Mouse (Mus musculus) telencephalon, adult 2 months (tissue): ENCODE results near the gene Arhgef3.
"Not testable (repeated sequence)": the region's sequence is repeated elsewhere in the genome, so short reads cannot be mapped to it uniquely, and the experiment has no call there.

Experiments used
- DNase-seq: peaks from one replicate; pipeline ENCODE4 v3.0.0-alpha.2; 2011; ENCODE audit warnings: low read depth, low spot score

The Arhgef3 gene

GRCm38 (mm10) chr14:27231506-27231905 is 116.8 kb downstream of the Arhgef3 start:
- no peak for DNase-seq

- DNase-seq, result no peak
Measured at GRCm38 (mm10) chr14:27231974-27232780, 117.5 kb downstream of the Arhgef3 start.

GRCm38 (mm10) chr14:27233056-27233455 is 118.4 kb downstream of the Arhgef3 start:
- no peak for DNase-seq

GRCm38 (mm10) chr14:27233656-27234055 is 119.0 kb downstream of the Arhgef3 start:
- no peak for DNase-seq

DNA sequence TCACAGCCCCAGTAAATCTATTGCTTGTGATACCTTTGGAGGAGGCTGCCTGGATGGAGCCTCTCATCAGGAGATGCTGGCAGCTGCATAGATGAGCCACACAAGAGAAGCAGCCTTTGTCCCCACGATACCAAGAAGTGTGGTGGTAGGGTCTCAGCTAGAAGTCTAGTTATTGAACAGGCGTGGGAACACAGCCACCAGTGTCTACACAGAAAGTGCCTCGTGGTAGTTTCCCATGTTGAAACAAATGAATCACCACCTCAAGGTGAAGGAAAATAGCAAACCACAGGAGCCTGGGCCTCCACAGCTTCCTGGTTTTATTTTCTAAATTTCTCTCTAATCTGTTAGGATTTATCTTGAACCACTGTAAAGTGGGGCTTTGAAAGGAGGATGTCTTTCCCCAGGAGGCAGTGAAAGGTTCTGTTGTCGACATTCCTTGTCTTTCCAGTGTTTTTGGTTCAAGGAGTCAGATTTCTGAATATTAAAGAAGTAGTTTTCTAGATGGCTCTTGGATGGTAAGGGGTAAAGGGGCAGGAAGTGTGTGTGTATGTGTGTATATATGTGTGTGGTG is 119.7 kb downstream of the Arhgef3 start:
- no peak for DNase-seq

DNA sequence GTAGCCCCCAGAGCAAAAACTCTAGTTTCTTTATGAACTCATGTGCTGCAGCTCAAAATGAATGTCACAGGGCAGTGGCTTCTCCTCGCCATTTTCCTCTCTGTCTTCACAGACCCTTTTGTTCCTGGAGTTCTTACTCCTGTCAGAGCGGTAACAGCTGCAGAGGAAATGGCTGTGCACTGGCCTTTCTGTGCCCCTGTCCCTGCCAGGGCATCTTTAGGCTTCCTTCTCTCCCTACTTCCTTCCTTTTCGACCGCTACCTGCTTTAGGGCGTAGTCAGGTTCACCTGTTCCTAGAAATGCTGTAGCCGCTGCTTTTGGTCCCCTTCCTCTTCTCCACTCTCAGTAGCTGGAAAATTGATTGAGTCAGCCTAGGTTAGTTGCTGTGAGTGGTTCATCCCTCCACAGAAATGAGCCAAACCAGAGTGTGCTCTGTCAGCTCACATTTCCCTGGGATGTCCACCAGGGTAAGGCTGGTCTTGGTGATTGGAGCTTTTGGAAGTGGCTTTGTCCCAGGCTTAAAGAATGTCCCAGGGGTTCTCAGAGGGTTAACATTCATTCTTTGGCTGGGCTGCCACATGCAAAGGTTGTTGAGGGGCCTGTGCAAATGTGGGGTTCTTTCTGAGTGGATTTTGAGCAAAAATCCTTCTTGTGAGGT is 121.3 kb downstream of the Arhgef3 start:
- DNase-seq, result no peak

- DNase-seq, result no peak
Measured at GRCm38 (mm10) chr14:27237522-27238187, 123.0 kb downstream of the Arhgef3 start.

DNA sequence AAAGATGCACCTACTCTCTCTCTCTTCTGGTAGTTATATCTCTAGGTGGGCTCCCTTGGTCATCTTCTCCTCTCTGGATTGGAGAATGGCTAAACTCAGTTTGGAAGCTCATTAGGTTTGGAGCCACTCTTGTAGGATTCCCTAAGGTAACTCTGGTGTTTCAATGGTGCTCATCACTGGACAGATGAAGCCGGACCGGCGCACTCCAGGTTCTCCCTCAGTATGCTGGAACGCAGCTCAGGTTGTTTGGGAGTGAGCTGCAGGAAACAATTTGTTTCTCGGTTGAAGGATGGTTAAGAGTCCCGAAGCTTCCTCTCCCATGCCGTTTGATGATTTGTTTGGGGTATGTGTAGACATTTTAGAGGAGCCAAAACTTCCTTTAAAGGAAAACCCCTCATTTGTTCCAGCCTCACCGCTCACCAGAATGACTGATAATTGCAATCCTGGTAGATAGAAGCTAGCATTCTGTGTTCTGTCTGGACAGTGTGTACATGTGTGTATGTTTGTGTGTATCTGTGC is 124.0 kb downstream of the Arhgef3 start:
- no peak for DNase-seq

DNA sequence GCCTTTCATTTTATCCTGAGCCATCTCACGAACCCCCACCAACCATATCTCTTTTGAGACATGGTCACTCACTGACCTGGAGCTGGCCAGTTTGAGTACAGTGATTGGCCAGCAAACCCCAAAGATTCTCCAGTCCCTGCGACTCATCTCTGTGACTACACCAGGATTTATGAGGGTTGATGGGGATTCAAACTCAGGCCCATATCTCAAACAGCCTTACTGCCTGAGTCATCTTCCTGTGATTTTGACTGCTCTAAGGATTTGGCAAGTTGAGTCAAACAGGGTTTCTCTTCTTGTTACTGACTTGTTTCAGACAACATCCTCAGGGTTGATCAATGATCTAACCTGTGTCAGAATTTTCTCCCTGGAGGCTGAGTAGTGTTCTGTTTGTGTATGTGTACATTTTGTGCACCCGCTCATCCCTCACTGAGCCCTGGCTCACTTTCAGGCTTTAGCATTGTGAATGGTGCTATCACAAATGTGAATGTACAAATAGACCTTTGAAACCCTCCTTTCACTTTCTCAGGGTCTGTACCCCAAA is 124.9 kb downstream of the Arhgef3 start:
- no peak for DNase-seq

- DNase-seq, result no peak
Measured at GRCm38 (mm10) chr14:27242253-27242652, 127.6 kb downstream of the Arhgef3 start.

GRCm38 (mm10) chr14:27242769-27243168 is 128.1 kb downstream of the Arhgef3 start:
- DNase-seq, result no peak

DNA sequence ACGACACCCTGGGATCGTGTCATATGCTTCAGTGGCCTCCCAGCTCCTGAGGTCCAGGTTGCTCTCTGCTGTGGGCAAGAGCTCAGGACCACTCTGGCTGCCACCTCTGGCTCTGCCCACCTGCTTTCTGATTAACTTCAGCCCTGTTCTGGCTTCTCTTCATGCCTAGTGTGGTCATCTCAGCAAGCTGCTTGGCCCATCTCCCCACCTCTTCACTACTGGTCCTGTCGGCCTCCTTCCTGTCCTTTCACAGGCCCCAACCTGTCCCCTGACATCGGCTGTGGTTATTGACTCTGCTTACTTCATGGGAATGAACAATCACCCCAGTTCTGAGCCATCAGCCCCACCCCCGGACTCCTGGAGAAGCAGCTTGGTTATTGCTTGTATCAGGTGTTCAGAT is 128.9 kb downstream of the Arhgef3 start:
- no peak for DNase-seq

DNA sequence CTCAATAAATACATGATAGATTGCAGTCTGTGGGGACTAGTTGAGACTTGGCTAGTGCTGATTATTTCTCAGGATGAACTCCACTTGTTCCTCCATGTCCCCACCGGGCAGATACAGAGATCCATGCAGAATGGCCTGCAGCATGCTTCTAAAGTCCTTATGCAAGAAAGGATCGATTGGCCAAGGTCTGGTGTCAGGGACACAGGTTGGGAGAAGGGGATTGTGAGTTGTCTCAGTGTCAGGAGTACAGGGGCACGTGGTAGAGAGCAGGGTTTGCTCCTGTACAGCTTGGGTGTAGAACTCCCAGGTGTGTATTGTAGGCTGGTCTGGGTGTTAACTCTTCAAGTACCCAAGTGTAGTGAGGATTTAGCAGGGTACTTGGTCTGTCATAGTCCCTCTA is 130.2 kb downstream of the Arhgef3 start:
- DNase-seq, result no peak

DNA sequence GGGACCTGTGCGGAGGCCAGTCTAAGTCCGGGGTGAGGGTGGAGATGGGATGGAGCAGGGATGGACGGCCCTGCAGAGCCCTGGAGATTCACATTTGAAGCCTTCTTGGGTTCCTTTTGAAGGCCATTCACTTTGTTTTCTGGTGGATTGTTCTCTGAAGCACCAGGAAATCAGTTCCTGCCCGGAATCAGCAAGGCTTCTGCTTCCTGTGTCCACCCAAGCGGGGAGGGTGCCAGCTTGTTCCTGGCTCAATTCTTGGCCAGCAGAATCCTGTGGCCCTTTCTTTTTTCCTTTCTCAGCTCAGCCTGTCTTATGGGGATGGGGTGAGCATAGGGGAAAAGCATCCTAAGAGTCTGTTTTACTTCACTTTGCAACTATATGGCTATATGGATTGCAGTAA is 131.7 kb downstream of the Arhgef3 start:
- DNase-seq, result no peak

- DNase-seq, result not testable (repeated sequence)
Measured at GRCm38 (mm10) chr14:27246948-27247347, 132.2 kb downstream of the Arhgef3 start.

DNA sequence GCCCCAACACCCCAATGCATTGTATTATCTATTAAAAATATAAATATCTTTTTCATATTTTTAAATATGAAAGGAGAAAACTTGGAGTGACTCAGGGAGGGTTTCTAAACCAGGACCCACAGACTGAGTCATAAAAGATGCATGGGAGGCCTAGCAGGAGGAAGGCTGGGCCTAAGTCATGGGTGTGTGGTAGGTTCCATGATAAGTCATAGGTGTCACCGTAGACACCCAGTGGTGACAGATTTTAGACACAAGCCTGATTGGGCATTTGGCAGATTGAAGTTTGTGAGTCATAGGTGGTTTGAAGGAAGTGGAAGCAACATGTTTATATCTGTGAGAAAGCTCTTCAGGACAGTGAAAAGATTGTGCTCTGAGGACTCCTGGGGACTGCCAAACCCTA is 134.4 kb downstream of the Arhgef3 start:
- no peak for DNase-seq

DNA sequence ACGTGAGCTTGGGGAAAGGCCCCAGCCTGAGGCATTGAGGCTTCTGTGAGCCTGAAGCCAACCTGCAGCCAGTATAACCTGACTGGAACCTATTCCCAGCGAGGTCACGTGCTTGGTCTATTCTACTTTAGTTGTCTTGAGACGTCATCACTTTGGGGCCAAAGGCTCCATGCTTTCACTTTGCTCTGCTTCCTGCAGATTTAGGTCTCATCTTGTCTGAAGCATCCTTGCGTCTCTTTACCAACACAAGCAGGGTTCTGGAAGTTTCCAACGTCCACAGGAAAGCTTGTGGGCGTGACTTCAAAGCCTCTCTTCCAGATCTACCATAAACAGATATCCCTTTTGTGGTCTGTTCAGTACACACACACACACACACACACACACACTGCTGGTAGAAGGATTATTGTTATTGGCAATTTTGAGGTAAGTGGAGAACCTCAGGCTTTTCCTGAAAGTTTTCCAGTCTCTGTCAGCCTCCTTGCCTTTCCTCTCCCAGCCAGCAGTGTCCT is 135.6 kb downstream of the Arhgef3 start:
- no peak for DNase-seq

DNA sequence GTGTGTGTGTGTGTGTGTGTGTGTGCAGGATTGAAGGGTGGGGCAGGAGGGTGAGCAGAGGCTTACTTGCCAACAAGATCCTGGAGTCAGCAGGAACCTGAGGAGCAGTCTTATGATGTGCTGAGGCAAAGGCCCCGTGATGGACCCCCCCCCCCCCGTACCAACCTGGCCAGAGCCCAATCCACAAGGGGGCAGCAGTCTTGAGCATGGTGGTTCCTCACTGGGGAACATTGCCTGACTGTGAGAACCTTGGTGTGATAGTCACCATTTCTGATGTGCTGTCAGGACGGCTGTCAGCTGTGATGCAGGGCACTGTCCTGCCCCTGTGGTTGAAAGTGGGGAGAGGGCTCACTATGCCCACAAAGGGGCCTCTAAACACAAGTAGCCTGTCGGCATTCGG is 138.7 kb downstream of the Arhgef3 start:
- no peak for DNase-seq

DNA sequence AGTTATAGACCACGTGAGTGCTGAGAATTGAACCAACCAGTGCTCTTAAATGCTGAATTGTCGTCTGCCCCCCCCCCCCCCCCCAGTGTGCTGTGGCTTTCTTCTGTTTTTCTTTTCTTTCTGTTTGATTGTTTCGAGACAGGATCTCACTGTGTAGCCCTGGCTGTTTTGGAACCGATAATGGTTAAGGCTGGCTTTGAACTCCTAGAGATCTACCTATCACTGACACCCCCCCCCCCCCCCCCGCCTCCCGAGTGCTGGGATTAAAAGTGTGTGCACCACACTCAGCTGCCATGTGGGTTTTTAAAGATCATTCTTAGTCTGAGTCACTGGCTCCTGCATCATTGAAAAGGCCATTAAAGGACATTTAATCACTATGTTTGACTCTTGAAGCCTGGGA is 147.7 kb downstream of the Arhgef3 start:
- DNase-seq, result no peak

- DNase-seq, result no peak
Measured at GRCm38 (mm10) chr14:27266601-27267000, 151.9 kb downstream of the Arhgef3 start.

GRCm38 (mm10) chr14:27268137-27268536 is 153.4 kb downstream of the Arhgef3 start:
- no peak for DNase-seq
